Mouse (Mus musculus) CD4-positive, CD25-positive, alpha-beta regulatory T cell, adult 4 months (primary cell): ENCODE data around the gene Ostf1. TPM values are rescaled to one million over a fixed set of nuclear protein-coding genes. Genes with fewer than 3 reads are reported as not detected.
"Not testable (repeated sequence)": the region's sequence is repeated elsewhere in the genome, so short reads cannot be mapped to it uniquely, and the experiment has no call there.

ENCODE experiments used
- ATAC-seq: one replicate; pipeline ENCODE4 v1.8.0; 2017
- polyA plus RNA-seq, 2 experiments: library from polyadenylated mRNA; unstranded; fragments of 100-300 nt; shearing (Covaris generic); gene quantifications; one replicate each; pipeline ENCODE4 v1.2.1; 2017

Gene Ostf1
- polyA plus RNA-seq, 2 experiments from 2014 or later: 100 to 103 TPM

- peak; percentile 63 for ATAC-seq
These were observed 33.2 kb downstream of the Ostf1 start for GRCm38 (mm10) chr19:18598265-18598926.

DNA sequence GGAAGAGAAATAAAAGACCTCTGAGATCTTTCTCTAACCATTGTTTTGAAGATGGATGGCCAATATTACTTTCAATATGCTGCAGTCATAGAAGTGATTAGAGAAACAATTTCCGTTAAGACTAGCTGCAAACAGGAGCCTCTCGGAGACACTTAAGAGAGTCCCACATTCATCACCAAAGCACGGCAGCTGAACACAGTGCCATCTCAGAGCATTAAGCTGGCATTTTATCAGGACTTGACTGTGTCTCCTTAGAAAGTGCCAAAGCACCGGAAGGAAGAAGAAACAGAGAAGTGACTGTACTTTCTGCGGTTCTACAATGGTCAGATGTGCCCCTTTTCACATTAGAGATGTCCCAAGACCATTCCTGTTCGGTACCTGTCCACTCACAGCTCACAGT lies 33.9 kb downstream of the Ostf1 start:
- no peak for ATAC-seq

DNA sequence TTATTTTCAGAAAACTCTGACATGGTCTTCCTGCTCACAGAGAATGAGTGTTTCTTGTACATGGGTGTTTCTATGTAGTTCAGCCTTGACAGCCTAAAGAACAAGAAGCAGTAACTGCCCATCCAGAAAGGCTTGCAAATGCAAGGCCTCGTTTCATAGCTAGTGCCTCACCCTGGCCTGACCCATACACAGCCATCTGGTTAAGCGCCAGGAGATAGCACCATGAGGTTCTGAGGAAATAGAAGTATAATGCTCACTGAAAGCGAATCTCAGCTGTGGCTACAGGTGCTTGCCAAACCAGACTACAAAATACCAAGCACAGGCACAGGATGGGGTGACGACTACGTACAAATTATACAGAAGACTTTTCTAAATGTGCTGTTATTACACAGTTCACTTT lies 34.7 kb downstream of the Ostf1 start:
- no peak for ATAC-seq

DNA sequence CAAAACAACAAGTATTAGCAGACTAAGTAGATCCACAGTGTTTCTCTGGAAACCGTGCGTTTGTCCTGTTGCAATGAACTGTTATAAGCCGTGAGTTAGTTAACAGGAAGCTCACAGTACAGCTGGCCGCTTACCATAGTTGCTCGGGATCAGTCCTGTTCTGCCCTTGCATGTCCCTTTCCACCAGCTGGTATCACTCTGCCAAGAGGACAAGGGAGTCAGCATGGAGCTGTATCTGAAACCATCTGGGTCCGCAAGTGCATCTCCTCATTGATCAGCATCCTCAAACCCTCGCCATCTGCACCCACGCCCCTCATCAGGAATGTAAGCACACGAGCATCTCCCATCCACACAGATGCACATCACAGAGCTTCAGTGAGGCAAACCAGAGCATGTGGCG lies 37.9 kb downstream of the Ostf1 start:
- ATAC-seq: no peak

GRCm38 (mm10) chr19:18592919-18593318 lies 38.7 kb downstream of the Ostf1 start:
- no peak for ATAC-seq

- ATAC-seq: peak; percentile 39
These were observed 40.7 kb downstream of the Ostf1 start for GRCm38 (mm10) chr19:18590942-18591354.

- no peak for ATAC-seq
These were observed 41.4 kb downstream of the Ostf1 start for GRCm38 (mm10) chr19:18590234-18590633.

DNA sequence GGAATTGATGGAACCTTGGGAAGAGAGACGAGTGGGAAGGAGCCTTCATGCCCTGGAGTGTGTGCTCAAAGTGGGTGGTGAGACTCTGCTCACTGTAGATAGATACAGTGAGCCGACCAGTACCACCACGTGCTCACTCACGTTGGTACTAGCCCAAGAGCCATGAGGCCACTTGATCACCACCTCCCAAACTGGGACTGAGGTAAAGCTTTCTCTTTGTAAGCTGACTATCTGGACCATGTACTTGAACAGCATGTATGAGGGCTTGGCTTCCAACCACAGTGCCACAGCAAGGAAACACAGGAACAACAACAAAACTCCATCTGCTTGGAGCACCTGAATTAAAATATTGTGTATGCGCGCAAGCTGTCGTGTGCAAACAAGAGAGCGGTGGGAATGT lies 42.3 kb downstream of the Ostf1 start:
- no peak for ATAC-seq

DNA sequence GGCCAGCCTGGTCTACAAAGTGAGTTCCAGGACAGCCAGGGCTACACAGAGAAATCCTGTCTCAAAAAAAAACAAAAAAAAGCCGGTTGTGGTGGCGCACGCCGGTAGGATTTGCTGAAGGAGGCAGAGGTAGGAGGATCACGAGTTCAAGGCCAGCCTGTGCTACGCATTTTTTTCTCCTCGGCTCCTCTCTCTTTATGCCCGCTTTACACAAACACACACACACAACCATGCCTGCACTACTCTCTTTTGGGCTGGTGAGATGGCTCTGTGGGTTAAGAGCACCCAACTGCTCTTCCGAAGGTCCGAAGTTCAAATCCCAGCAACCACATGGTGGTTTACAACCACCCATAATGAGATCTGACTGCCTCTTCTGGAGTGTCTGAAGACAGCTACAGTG lies 42.8 kb downstream of the Ostf1 start:
- ATAC-seq: not testable (repeated sequence)

DNA sequence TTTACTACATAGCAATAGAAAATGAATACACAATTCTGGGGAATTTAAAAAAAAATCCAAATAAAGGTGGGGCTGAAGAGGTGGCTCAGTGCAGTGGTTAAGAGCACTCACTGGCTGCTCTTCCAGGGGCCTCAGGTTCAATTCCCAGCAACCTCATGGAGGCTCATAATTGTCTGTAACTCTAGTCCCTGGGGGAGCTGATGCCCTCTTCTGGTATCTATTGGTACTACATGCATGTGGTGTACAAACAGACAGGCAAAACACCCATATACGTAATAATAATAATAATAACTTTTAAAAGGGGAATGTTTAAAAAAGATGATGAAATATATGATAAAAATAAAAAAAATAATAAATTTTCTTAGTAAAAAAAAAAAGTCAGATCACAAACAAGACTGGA lies 43.4 kb downstream of the Ostf1 start:
- no peak for ATAC-seq

GRCm38 (mm10) chr19:18587118-18587517 lies 44.5 kb downstream of the Ostf1 start:
- no peak for ATAC-seq

DNA sequence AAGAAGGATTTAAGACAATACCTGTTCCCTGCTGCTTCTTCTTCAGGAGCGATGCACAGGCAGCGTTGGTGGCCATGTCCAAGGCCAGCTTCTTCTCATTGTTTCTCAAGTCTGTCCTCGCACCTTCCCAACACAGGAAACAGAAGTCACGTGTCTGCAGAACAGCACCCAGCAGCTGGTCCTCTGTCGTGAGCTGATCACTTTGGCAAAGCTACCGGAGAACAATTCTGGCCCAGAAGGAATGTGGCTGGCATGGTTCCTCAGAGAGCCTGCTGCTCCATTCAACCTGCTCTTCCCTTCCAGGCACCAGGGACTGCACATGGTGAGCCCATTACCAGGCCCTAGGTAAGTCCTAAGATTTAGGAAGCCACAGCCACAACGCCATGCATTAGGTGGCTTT lies 47.0 kb downstream of the Ostf1 start:
- ATAC-seq: no peak

DNA sequence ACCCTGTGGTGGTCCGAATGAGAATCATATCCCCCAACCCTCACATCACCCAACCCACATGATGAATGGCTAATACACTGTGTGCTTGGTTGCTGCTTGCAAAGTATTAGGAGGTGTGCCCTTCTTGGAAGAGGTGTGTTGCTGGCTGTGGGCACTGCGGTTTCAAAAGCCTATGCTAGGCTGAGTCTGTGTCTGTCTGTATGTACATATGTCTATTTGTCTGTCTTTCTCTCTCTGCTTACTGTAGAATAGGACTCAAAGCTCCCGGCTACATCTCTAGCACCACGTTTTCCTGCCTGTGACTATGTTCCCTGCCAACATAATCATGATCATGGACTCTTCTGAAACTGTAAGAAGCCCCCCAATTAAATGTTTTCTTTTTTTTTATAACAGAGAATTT lies 47.9 kb downstream of the Ostf1 start:
- ATAC-seq: no peak

GRCm38 (mm10) chr19:18582887-18583286 lies 48.7 kb downstream of the Ostf1 start:
- ATAC-seq: no peak

DNA sequence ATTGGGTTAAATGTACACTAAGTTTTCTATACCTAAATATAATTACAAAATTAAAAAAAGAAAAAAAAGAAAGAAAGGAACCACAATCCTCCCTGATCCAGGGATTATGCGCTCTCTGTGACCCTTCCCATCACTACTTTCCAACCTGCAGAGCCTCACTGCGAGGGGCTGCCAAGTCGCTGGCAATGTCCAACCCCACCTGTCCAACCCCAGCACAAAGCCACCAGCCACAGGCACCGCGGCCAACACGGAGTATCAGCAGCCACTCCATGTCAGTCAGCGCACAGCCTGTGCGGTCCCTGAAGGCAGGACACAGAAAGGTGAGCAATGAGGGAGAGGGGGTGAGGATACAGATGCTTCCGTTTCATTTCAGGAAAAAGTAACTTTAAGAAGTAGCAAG lies 49.4 kb downstream of the Ostf1 start:
- ATAC-seq: no peak

- ATAC-seq: no peak
These were observed 50.6 kb downstream of the Ostf1 start for GRCm38 (mm10) chr19:18581046-18581445.

DNA sequence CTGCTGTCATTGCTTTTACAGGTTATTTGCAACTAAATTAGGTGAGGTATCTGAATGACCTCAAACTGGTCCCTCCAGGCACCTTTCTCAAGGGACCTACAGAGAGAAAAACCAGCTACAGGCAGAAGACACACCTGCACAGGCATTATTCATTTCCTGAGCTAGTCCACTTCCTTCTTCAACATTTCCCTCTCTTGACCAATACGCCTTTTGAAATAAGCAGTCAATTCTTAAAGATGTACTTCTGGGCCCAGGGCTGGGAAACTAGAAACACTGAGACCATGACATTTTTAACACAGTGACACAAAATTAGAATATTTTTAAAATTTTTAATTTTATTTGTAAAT lies 52.6 kb downstream of the Ostf1 start:
- ATAC-seq: no peak

- no peak for ATAC-seq
These were observed 53.2 kb downstream of the Ostf1 start for GRCm38 (mm10) chr19:18578216-18579011.

DNA sequence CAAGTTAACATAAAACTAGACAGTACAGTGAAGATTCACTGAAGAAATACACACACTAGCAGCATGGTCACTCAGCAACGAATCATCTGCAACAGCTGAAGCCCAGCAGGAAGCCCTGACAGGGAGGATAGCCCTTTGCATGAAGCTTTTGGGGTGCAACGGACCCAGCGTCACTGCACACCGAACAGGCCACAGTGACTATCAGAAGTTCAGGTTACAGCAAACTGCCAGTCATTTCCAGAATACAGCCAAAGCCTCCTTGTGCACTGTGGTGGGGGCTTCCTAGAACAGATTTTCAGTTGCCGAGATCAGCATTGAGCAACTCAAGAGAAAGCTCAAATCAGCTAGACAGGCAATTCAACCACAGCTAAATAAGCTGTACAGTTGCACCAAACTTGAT lies 54.3 kb downstream of the Ostf1 start:
- no peak for ATAC-seq

DNA sequence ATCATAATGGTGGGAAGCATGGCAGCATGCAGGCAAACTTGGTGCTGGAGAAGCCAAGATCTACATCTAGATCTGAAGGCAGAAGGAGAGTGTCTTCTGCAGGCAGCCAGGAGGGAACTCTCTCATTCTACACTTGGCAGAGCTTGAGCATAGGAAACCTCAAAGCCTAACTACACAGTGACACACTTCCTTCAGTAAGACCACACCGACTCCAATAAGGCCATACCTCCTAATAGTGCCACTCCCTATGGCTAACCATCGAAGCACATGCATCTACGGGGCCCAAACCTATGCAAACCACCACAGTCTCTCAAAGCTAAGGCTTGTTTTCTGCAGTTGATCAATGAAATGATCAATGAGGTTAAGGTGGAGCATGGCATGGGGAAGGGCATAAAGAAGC lies 55.7 kb downstream of the Ostf1 start:
- ATAC-seq: no peak

- no peak for ATAC-seq
These were observed 57.7 kb downstream of the Ostf1 start for GRCm38 (mm10) chr19:18573907-18574306.

DNA sequence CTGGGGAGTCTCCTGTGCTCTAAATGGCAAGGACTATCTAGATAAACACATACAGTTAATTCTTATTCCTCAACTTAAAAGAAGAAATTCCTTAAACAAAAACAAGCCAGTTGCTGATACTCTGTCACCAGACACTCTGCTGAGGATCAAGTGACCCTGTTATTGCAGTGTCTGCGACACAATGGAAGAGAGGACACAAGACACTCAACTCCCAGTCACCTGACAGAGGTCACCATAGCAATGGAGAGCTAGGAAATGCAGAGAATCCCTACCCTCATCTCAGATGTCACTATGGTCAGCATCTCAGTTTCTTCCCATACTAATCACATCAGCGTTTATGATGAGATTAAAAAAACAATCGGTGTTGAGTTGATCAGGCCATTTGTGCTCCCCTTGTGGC lies 58.2 kb downstream of the Ostf1 start:
- ATAC-seq: no peak

- no peak for ATAC-seq
These were observed 62.1 kb downstream of the Ostf1 start for GRCm38 (mm10) chr19:18569496-18569895.

- ATAC-seq: no peak
These were observed 62.7 kb downstream of the Ostf1 start for GRCm38 (mm10) chr19:18568828-18569430.
